9 mouse cellular contexts compared by ENCODE assay signal in genomic region chr9:45936883-45937282, GRCm38 (mm10). TPM values are rescaled to one million over a fixed set of nuclear protein-coding genes. Genes with fewer than 3 reads are reported as not detected.
A peak's percentile ranks its signal among the peaks of the same experiment; 100 is the strongest.
DNase-seq lines count a peak whose midpoint lies in the region; ATAC-seq and TF ChIP-seq lines count a peak whose summit lies in the region.
"Had no signal": no experiment of that assay in that cellular context is flagged by ENCODE, and none has a peak within 500 bp of the region (broad histone marks: within the 10 kb centered on the region; RNA-seq: fewer than 3 reads in every experiment).

No protein-coding gene starts in this region.

- H3K27me3 ChIP-seq in embryonic facial prominence, embryonic 12.5 days: no peaks in the 10 kb centered on the region; the same call in 1 of the 2 replicates
- no peaks in the 10 kb centered on the region for H3K27me3 ChIP-seq in heart, postnatal 0 days (ENCODE audit: control insufficient read depth, insufficient read depth, low read length)
- H3K27me3 ChIP-seq in lung, embryonic 15.5 days: no peaks in the 10 kb centered on the region

- no peak overlapping the region for H3K9ac ChIP-seq in embryonic facial prominence, embryonic 12.5 days
- H3K9ac ChIP-seq in heart, postnatal 0 days (replicated peaks; ENCODE audit: low read depth, low read length): no peak overlapping the region
- no peak overlapping the region for H3K9ac ChIP-seq in lung, embryonic 15.5 days

- TF ChIP-seq EP300 in heart, postnatal 0 days (IDR thresholded peaks at IDR 0.05; ENCODE audit: low read depth): 0 out of 2 replicates have a peak, but pooled peaks have one; percentile 9

- 17% methylated on average over 3 of the region's 3 CpGs for WGBS in embryonic facial prominence, embryonic 12.5 days
- WGBS in heart, postnatal 0 days: 11% methylated on average over 3 of the region's 3 CpGs
- WGBS in lung, embryonic 15.5 days: 18% methylated on average over 3 of the region's 3 CpGs

- no peak overlapping the region for H3K4me3 ChIP-seq in embryonic facial prominence, embryonic 12.5 days
- H3K4me3 ChIP-seq in heart, postnatal 0 days (ENCODE audit: low read depth, low read length): no peak overlapping the region
- no peak overlapping the region for H3K4me3 ChIP-seq in lung, embryonic 15.5 days

- H3K9me3 ChIP-seq in embryonic facial prominence, embryonic 12.5 days: no peaks in the 10 kb centered on the region
- no peaks in the 10 kb centered on the region for H3K9me3 ChIP-seq in heart, postnatal 0 days (replicated peaks; ENCODE audit: control insufficient read depth, low read length)
- H3K9me3 ChIP-seq in lung, embryonic 15.5 days: no peaks in the 10 kb centered on the region

- peaks cover 16% of the 10 kb centered on the region; the same call in 1 of the 2 replicates for H3K4me1 ChIP-seq in embryonic facial prominence, embryonic 12.5 days
- peaks cover 11% of the 10 kb centered on the region for H3K4me1 ChIP-seq in heart, postnatal 0 days (ENCODE audit: control insufficient read depth, insufficient read depth)
- peaks cover 28% of the 10 kb centered on the region for H3K4me1 ChIP-seq in lung, embryonic 15.5 days

- peak; percentile 87 for TF ChIP-seq CTCF in heart, postnatal 0 days (IDR thresholded peaks at IDR 0.05; ENCODE audit: low read depth)

- ATAC-seq in cerebellum, adult (ENCODE audit: insufficient number of reproducible peaks, low FRiP score, low TSS enrichment): peak; percentile 34; the same call in 1 of the 2 replicates
- ATAC-seq in embryonic facial prominence, embryonic 12.5 days (ENCODE audit: insufficient number of reproducible peaks, insufficient read depth, low FRiP score, low TSS enrichment): peak; percentile 49; the same call in 1 of the 2 replicates
- ATAC-seq in heart, postnatal 0 days (ENCODE audit: insufficient read depth, low read depth): peak; percentile 76
- peak; percentile 45; the same call in 1 of the 2 replicates for ATAC-seq in lung, embryonic 15.5 days (ENCODE audit: borderline replicate concordance, extremely low read depth, low FRiP score, low TSS enrichment)

- H3K36me3 ChIP-seq in embryonic facial prominence, embryonic 12.5 days: peaks cover 40% of the 10 kb centered on the region
- H3K36me3 ChIP-seq in heart, postnatal 0 days (replicated peaks; ENCODE audit: control insufficient read depth, insufficient read depth, low read length): peaks cover 25% of the 10 kb centered on the region
- peaks cover 18% of the 10 kb centered on the region for H3K36me3 ChIP-seq in lung, embryonic 15.5 days

- no peak overlapping the region for H3K27ac ChIP-seq in embryonic facial prominence, embryonic 12.5 days
- H3K27ac ChIP-seq in heart, postnatal 0 days (ENCODE audit: low read depth): no peak overlapping the region; the same call in 1 of the 2 replicates
- peak overlapping the region; percentile 66; the same call in 1 of the 2 replicates for H3K27ac ChIP-seq in lung, embryonic 15.5 days
- H3K27ac ChIP-seq: macrophage had no signal

- DNase-seq in cerebellum, adult 8-10 months: no peak
- DNase-seq in adrenal gland, postnatal 10 days: peak; percentile 78
- DNase-seq in heart, postnatal 0 days (ENCODE audit: low spot score): peak; percentile 85
- DNase-seq in kidney, postnatal 14 days: peak; percentile 88
- peak; percentile 51 for DNase-seq in retina, postnatal 7 days (ENCODE audit: low read depth, low spot score)

- H3K4me2 ChIP-seq in embryonic facial prominence, embryonic 12.5 days (replicated peaks): no peak overlapping the region
- H3K4me2 ChIP-seq in heart, postnatal 0 days (ENCODE audit: low read depth, low read length): no peak overlapping the region
- H3K4me2 ChIP-seq in lung, embryonic 15.5 days: no peak overlapping the region

RNA-seq across cellular contexts. Expression of gene Tagln, which starts 1.0 kb away (rescaled TPM):
- 10 to 100 TPM; 53.1 to 84.6 TPM for total RNA-seq in adrenal gland, postnatal 10 days (2021)
- 14.1 and 16.4 TPM in 2 replicates for polyA plus RNA-seq in embryonic facial prominence, embryonic 12.5 days (2016; fragmentation: Nextera tagmentation; extraction: Ambion mirVana)
- total RNA-seq in heart, postnatal 0 days (2014; rRNA removed; ENCODE audit: low replicate concordance): 65.0 and 610 TPM in 2 replicates
- 54.5 and 65.2 TPM in 2 replicates for polyA plus RNA-seq in heart, postnatal 0 days (2015; fragmentation: Nextera tagmentation; extraction: Ambion mirVana)
- polyA plus RNA-seq in lung, embryonic 15.5 days (2015; fragmentation: Nextera tagmentation; extraction: Ambion mirVana): 135 and 151 TPM in 2 replicates

RNA-seq across cellular contexts. Expression of gene Sidt2, which starts 18.2 kb away (rescaled TPM):
- 100 to 1,000 TPM; 160 to 179 TPM for total RNA-seq in adrenal gland, postnatal 10 days (2021)
- 43.2 and 47.4 TPM in 2 replicates for polyA plus RNA-seq in embryonic facial prominence, embryonic 12.5 days (2016; fragmentation: Nextera tagmentation; extraction: Ambion mirVana)
- 78.4 and 80.3 TPM in 2 replicates for total RNA-seq in heart, postnatal 0 days (2014; rRNA removed; ENCODE audit: low replicate concordance)
- polyA plus RNA-seq in heart, postnatal 0 days (2015; fragmentation: Nextera tagmentation; extraction: Ambion mirVana): 29.9 and 31.4 TPM in 2 replicates
- polyA plus RNA-seq in lung, embryonic 15.5 days (2015; fragmentation: Nextera tagmentation; extraction: Ambion mirVana): 31.6 and 36.9 TPM in 2 replicates

RNA-seq across cellular contexts. Expression of gene Rnf214, which starts 30.2 kb away (rescaled TPM):
- total RNA-seq in adrenal gland, postnatal 10 days (2021): 10 to 100 TPM; 37.4 to 42.3 TPM
- polyA plus RNA-seq in embryonic facial prominence, embryonic 12.5 days (2016; fragmentation: Nextera tagmentation; extraction: Ambion mirVana): 62.2 and 64.1 TPM in 2 replicates
- 27.4 and 42.9 TPM in 2 replicates for total RNA-seq in heart, postnatal 0 days (2014; rRNA removed; ENCODE audit: low replicate concordance)
- 30.5 and 32.4 TPM in 2 replicates for polyA plus RNA-seq in heart, postnatal 0 days (2015; fragmentation: Nextera tagmentation; extraction: Ambion mirVana)
- 43.2 and 51.1 TPM in 2 replicates for polyA plus RNA-seq in lung, embryonic 15.5 days (2015; fragmentation: Nextera tagmentation; extraction: Ambion mirVana)

RNA-seq across cellular contexts. Expression of gene Pcsk7, which starts 30.6 kb away (rescaled TPM):
- 10 to 100 TPM; 23.4 to 29.6 TPM for total RNA-seq in adrenal gland, postnatal 10 days (2021)
- polyA plus RNA-seq in embryonic facial prominence, embryonic 12.5 days (2016; fragmentation: Nextera tagmentation; extraction: Ambion mirVana): 23.6 and 23.7 TPM in 2 replicates
- total RNA-seq in heart, postnatal 0 days (2014; rRNA removed; ENCODE audit: low replicate concordance): 31.7 and 57.1 TPM in 2 replicates
- polyA plus RNA-seq in heart, postnatal 0 days (2015; fragmentation: Nextera tagmentation; extraction: Ambion mirVana): 12.0 and 15.0 TPM in 2 replicates
- 20.3 and 25.4 TPM in 2 replicates for polyA plus RNA-seq in lung, embryonic 15.5 days (2015; fragmentation: Nextera tagmentation; extraction: Ambion mirVana)
